Mouse (Mus musculus) bone marrow macrophage, adult 2 months (primary cell): ENCODE results near the gene Nav2.

Source experiments
- CTCF ChIP-seq: IDR thresholded peaks from 2 replicates; pipeline ENCODE4 v1.5.1; 2012; ENCODE audit warnings: low read depth, mild to moderate bottlenecking, low read length, moderate library complexity
- POLR2A ChIP-seq: IDR thresholded peaks from 2 replicates; pipeline ENCODE4 v1.6.1; 2012; ENCODE audit warnings: mild to moderate bottlenecking, low read depth, low read length, borderline replicate concordance

GRCm38 (mm10) chr7:49082585-49083165 is 174.2 kb downstream of the Nav2 start:
- TF ChIP-seq CTCF, result no peak
- no peak for TF ChIP-seq POLR2A
